Mouse (Mus musculus) kidney, embryonic 14.5 days (tissue): ENCODE measurements around the gene Rbm42. TPM values are rescaled to one million over a fixed set of nuclear protein-coding genes. Genes with fewer than 3 reads are reported as not detected.

Experiments used
- ATAC-seq: fragments of 200-750 bp; cut with Nextera tagmentation; 2 replicates; pipeline ENCODE4 v1.8.0; 2017; ENCODE audit warnings: moderate number of reproducible peaks, mild to moderate bottlenecking, moderate TSS enrichment, moderate library complexity; ENCODE audit not compliant: low FRiP score, low TSS enrichment
- H3K27ac ChIP-seq: fragments of 300-500 bp; sonication (generic); 2 replicates; pipeline ENCODE4 v1.5.1; 2014; ENCODE audit warnings: low read depth, mild to moderate bottlenecking, low read length, moderate library complexity, mixed read lengths
- H3K27me3 ChIP-seq: fragments of 300-500 bp; sonication (generic); 2 replicates; pipeline ENCODE4 v1.6.1; 2014; ENCODE audit warnings: mild to moderate bottlenecking, low read length; ENCODE audit not compliant: control insufficient read depth, insufficient read depth
- H3K36me3 ChIP-seq: fragments of 300-500 bp; sonication (generic); 2 replicates; pipeline ENCODE4 v1.6.1; 2014; ENCODE audit warnings: low read length, mixed read lengths; ENCODE audit not compliant: control insufficient read depth, insufficient read depth
- H3K4me1 ChIP-seq: fragments of 300-500 bp; sonication (generic); 2 replicates; pipeline ENCODE4 v1.6.1; 2014; ENCODE audit warnings: low read length, mixed read lengths; ENCODE audit not compliant: control insufficient read depth, insufficient read depth
- H3K4me2 ChIP-seq: fragments of 300-500 bp; sonication (generic); replicated peaks from 2 replicates; pipeline ENCODE4 v1.6.1; 2014; ENCODE audit warnings: low read depth, mild to moderate bottlenecking, low read length
- H3K4me3 ChIP-seq: fragments of 300-500 bp; sonication (generic); 2 replicates; pipeline ENCODE4 v1.5.1; 2014; ENCODE audit warnings: mild to moderate bottlenecking, low read length
- H3K9ac ChIP-seq: fragments of 300-500 bp; sonication (generic); 2 replicates; pipeline ENCODE4 v1.6.1; 2014; ENCODE audit warnings: low read depth, mild to moderate bottlenecking, low read length, moderate library complexity
- H3K9me3 ChIP-seq: fragments of 300-500 bp; sonication (generic); 2 replicates; pipeline ENCODE4 v1.6.1; 2016; ENCODE audit warnings: low read length; ENCODE audit not compliant: control insufficient read depth
- WGBS: fragments of 180-500 bp; shearing (Covaris S2); extraction: QIAGEN DNeasy Blood & Tissue Kit; methylation state at CpG from one replicate; pipeline ENCODE4 v1.1.7; 2014; 5-methylcytosine and 5-hydroxymethylcytosine counted together
- polyA plus RNA-seq: library from polyadenylated mRNA; unstranded; fragments of >200 nt; fragmentation: Nextera tagmentation; extraction: Ambion mirVana; gene quantifications from 2 replicates; pipeline ENCODE4 v1.2.1, GENCODE M21; 2014

The Rbm42 gene
- polyA plus RNA-seq, 1 experiment from 2014 or later: 111 TPM

GRCm38 (mm10) chr7:30629013-30629412 lies 21.1 kb downstream of the Rbm42 start:
- Histone ChIP-seq H3K27me3 (peaks cover 27% of the 10 kb centered on the region), H3K4me2 (no peak overlapping the region), H3K36me3 (peaks cover 4% of the 10 kb centered on the region; the same call in 1 of the 2 replicates), H3K9ac (no peak overlapping the region), H3K4me1 (peaks cover 6% of the 10 kb centered on the region), H3K9me3 (no peaks in the 10 kb centered on the region), H3K27ac (no peak overlapping the region), H3K4me3 (no peak overlapping the region)
- no peak for ATAC-seq

GRCm38 (mm10) chr7:30626647-30627046 lies 23.5 kb downstream of the Rbm42 start:
- Histone ChIP-seq H3K4me3 (no peak overlapping the region), H3K9ac (no peak overlapping the region), H3K27me3 (peaks cover 5% of the 10 kb centered on the region; the same call in 1 of the 2 replicates), H3K4me1 (peaks cover 6% of the 10 kb centered on the region), H3K4me2 (no peak overlapping the region), H3K27ac (no peak overlapping the region), H3K36me3 (peaks cover 27% of the 10 kb centered on the region), H3K9me3 (no peaks in the 10 kb centered on the region)
- 85% methylated on average over 5 of the region's 5 CpGs for WGBS
- no peak for ATAC-seq

- 2% methylated on average over 44 of the region's 44 CpGs for WGBS
- peak within 1 kb of the TSS; percentile 80 for H3K4me3 ChIP-seq
- peaks cover 6% of the 10 kb centered on the region for H3K4me1 ChIP-seq
- peaks cover 32% of the 10 kb centered on the region for H3K36me3 ChIP-seq
- H3K9me3 ChIP-seq: no peaks in the 10 kb centered on the region
- ATAC-seq: peak; percentile 94
- H3K27ac ChIP-seq: no peak within 1 kb of the TSS
- H3K4me2 ChIP-seq: peak within 1 kb of the TSS; percentile 80
- H3K9ac ChIP-seq: peak within 1 kb of the TSS; percentile 65
- peaks cover 3% of the 10 kb centered on the region; the same call in 1 of the 2 replicates for H3K27me3 ChIP-seq
Measured at GRCm38 (mm10) chr7:30625530-30626384, 24.4 kb downstream of the Rbm42 start, which contains the start of gene Cox6b1. Gene Cox6b1 (minus strand): TSS chr7:30626151.

- Histone ChIP-seq H3K27me3 (no peaks in the 10 kb centered on the region), H3K4me2 (no peak overlapping the region), H3K36me3 (peaks cover 66% of the 10 kb centered on the region), H3K9ac (no peak overlapping the region), H3K4me3 (no peak overlapping the region), H3K4me1 (no peaks in the 10 kb centered on the region), H3K9me3 (no peaks in the 10 kb centered on the region), H3K27ac (no peak overlapping the region)
- WGBS: 84% methylated on average over 3 of the region's 3 CpGs
- no peak for ATAC-seq
Measured at GRCm38 (mm10) chr7:30619202-30619601, 30.9 kb downstream of the Rbm42 start.

GRCm38 (mm10) chr7:30618658-30619057 lies 31.5 kb downstream of the Rbm42 start:
- H3K9ac ChIP-seq: no peak overlapping the region
- ATAC-seq: no peak
- H3K4me3 ChIP-seq: no peak overlapping the region
- peaks cover 61% of the 10 kb centered on the region for H3K36me3 ChIP-seq
- WGBS: 95% methylated on average over 9 of the region's 9 CpGs
- no peaks in the 10 kb centered on the region for H3K9me3 ChIP-seq
- H3K4me2 ChIP-seq: no peak overlapping the region
- H3K27me3 ChIP-seq: no peaks in the 10 kb centered on the region
- H3K4me1 ChIP-seq: no peaks in the 10 kb centered on the region
- H3K27ac ChIP-seq: no peak overlapping the region

- H3K9me3 ChIP-seq: no peaks in the 10 kb centered on the region
- 63% methylated on average over 5 of the region's 5 CpGs for WGBS
- H3K9ac ChIP-seq: no peak overlapping the region
- no peak overlapping the region for H3K27ac ChIP-seq
- 0 out of 2 replicates have a peak, but pooled peaks have one; percentile 10 for ATAC-seq
- peaks cover 6% of the 10 kb centered on the region for H3K4me1 ChIP-seq
- peaks cover 35% of the 10 kb centered on the region for H3K36me3 ChIP-seq
- no peaks in the 10 kb centered on the region for H3K27me3 ChIP-seq
- no peak overlapping the region for H3K4me2 ChIP-seq
- H3K4me3 ChIP-seq: no peak overlapping the region
Measured at GRCm38 (mm10) chr7:30615049-30615760, 34.9 kb downstream of the Rbm42 start.

- Histone ChIP-seq H3K36me3 (peaks cover 33% of the 10 kb centered on the region), H3K27ac (no peak overlapping the region), H3K4me3 (no peak overlapping the region), H3K9me3 (no peaks in the 10 kb centered on the region), H3K4me1 (peaks cover 6% of the 10 kb centered on the region), H3K9ac (no peak overlapping the region), H3K27me3 (no peaks in the 10 kb centered on the region), H3K4me2 (no peak overlapping the region)
- ATAC-seq: no peak
- WGBS: 73% methylated on average over 2 of the region's 2 CpGs
Measured at GRCm38 (mm10) chr7:30614454-30614853, 35.7 kb downstream of the Rbm42 start.

- H3K4me2 ChIP-seq: no peak overlapping the region
- H3K4me1 ChIP-seq: peaks cover 6% of the 10 kb centered on the region
- H3K4me3 ChIP-seq: no peak overlapping the region
- no peak overlapping the region for H3K27ac ChIP-seq
- no peak overlapping the region for H3K9ac ChIP-seq
- no peaks in the 10 kb centered on the region for H3K27me3 ChIP-seq
- no peaks in the 10 kb centered on the region for H3K9me3 ChIP-seq
- 25% methylated on average over 14 of the region's 14 CpGs for WGBS
- H3K36me3 ChIP-seq: peaks cover 25% of the 10 kb centered on the region
- ATAC-seq: peak; percentile 61
Measured at GRCm38 (mm10) chr7:30613529-30614112, 36.5 kb downstream of the Rbm42 start.
